Mouse (Mus musculus): ENCODE measurements around the gene Vmn1r131.
"Not testable (repeated sequence)": the region's sequence is repeated elsewhere in the genome, so short reads cannot be mapped to it uniquely, and the experiment has no call there.

Vmn1r131 gene

GRCm38 (mm10) chr7:21545990-21546389, at the start of gene Vmn1r131:
Gene Vmn1r131 (minus strand): TSS chr7:21546090.
- not testable (repeated sequence) for DNase-seq (ENCODE audit: low spot score)

- not testable (repeated sequence) for DNase-seq (ENCODE audit: low spot score)
Observed at GRCm38 (mm10) chr7:21511480-21511879, 34.4 kb downstream of the Vmn1r131 start, which contains the start of gene Vmn1r130. Gene Vmn1r130 (plus strand): TSS chr7:21511780.
